Mouse (Mus musculus) embryonic fibroblast, embryonic 13.5 days (primary cell): Measurements from ENCODE around the gene Fam166b.

ENCODE experiments used
- CTCF ChIP-seq: IDR thresholded peaks from 2 replicates; pipeline ENCODE4 v1.5.1; 2011; ENCODE audit warnings: mild to moderate bottlenecking, control low read depth, low read length, moderate library complexity, borderline replicate concordance; ENCODE audit not compliant: insufficient read depth
- POLR2A ChIP-seq: IDR thresholded peaks from 2 replicates; pipeline ENCODE4 v1.6.1; 2011; ENCODE audit warnings: low read depth, mild to moderate bottlenecking, control low read depth, low read length, moderate library complexity

- no peak for TF ChIP-seq CTCF
- TF ChIP-seq POLR2A: no peak
These were observed 39.0 kb downstream of the Fam166b start for GRCm38 (mm10) chr4:43389845-43390440.
